Mouse (Mus musculus) limb, embryonic 14.5 days (tissue): Measurements from ENCODE around the gene Uchl1. TPM values are rescaled to one million over a fixed set of nuclear protein-coding genes. Genes with fewer than 3 reads are reported as not detected.

ENCODE experiments used
- ATAC-seq: fragments of 200-750 bp; cut with Nextera tagmentation; 2 replicates; pipeline ENCODE4 v1.8.0; 2017; ENCODE audit warnings: low read depth, moderate number of reproducible peaks, moderate TSS enrichment; ENCODE audit not compliant: low FRiP score
- DNase-seq: peaks from one replicate; pipeline ENCODE4 v3.0.0-alpha.2; 2015; ENCODE audit warnings: low spot score
- H3K27ac ChIP-seq: fragments of 300-500 bp; sonication (generic); replicated peaks from 2 replicates; pipeline ENCODE4 v1.5.1; 2014; ENCODE audit warnings: low read depth, mild to moderate bottlenecking, low read length, moderate library complexity, mixed read lengths
- H3K27me3 ChIP-seq: fragments of 300-500 bp; sonication (generic); 2 replicates; pipeline ENCODE4 v1.6.1; 2014; ENCODE audit warnings: low read length, mixed read lengths; ENCODE audit not compliant: control insufficient read depth, insufficient read depth
- H3K36me3 ChIP-seq: fragments of 300-500 bp; sonication (generic); 2 replicates; pipeline ENCODE4 v1.6.1; 2014; ENCODE audit warnings: mild to moderate bottlenecking, low read length, moderate library complexity, mixed read lengths; ENCODE audit not compliant: control insufficient read depth, insufficient read depth
- H3K4me1 ChIP-seq: fragments of 300-500 bp; sonication (generic); 2 replicates; pipeline ENCODE4 v1.6.1; 2014; ENCODE audit warnings: antibody characterized with exemption, low read length, mixed read lengths; ENCODE audit not compliant: control insufficient read depth, insufficient read depth
- H3K4me2 ChIP-seq: fragments of 300-500 bp; sonication (generic); replicated peaks from 2 replicates; pipeline ENCODE4 v1.6.1; 2014; ENCODE audit warnings: low read depth, mild to moderate bottlenecking, low read length, moderate library complexity; ENCODE audit not compliant: severe bottlenecking
- H3K4me3 ChIP-seq: fragments of 300-500 bp; sonication (generic); replicated peaks from 2 replicates; pipeline ENCODE4 v1.5.1; 2014; ENCODE audit warnings: low read length
- H3K9ac ChIP-seq: fragments of 300-500 bp; sonication (generic); 2 replicates; pipeline ENCODE4 v1.6.1; 2014; ENCODE audit warnings: mild to moderate bottlenecking, low read depth, low read length, moderate library complexity; ENCODE audit not compliant: severe bottlenecking
- H3K9me3 ChIP-seq: fragments of 300-500 bp; sonication (generic); 2 replicates; pipeline ENCODE4 v1.6.1; 2016; ENCODE audit warnings: low read length; ENCODE audit not compliant: control insufficient read depth
- POLR2A ChIP-seq: fragments of 200-500 bp; IDR thresholded peaks from 2 replicates; pipeline ENCODE4 v1.8.0; 2012; ENCODE audit warnings: inconsistent platforms, mild to moderate bottlenecking, moderate library complexity, borderline replicate concordance; ENCODE audit not compliant: insufficient read depth, insufficient read length; ENCODE audit errors: extremely low read depth
- WGBS: fragments of 180-500 bp; shearing (Covaris S2); extraction: QIAGEN DNeasy Blood & Tissue Kit; methylation state at CpG from one replicate; pipeline ENCODE4 v1.1.7; 2014; 5-methylcytosine and 5-hydroxymethylcytosine counted together
- polyA plus RNA-seq, 2 experiments: library from polyadenylated mRNA; depleted of rRNA in 1 of 2; stranded (reverse) in 1 of 2; unstranded in 1 of 2; fragments of >200 nt; fragmentation: Nextera tagmentation in 1 of 2; extraction: Ambion mirVana in 1 of 2; gene quantifications; 2 replicates each; pipeline versions ENCODE4 v1.2.1 to v1.2.3; 2012 to 2014

Gene Uchl1
- polyA plus RNA-seq, 2 experiments = 81.0 to 105 TPM

- TF ChIP-seq POLR2A = no peak
- Histone ChIP-seq H3K4me2 (no peak overlapping the region), H3K27me3 (no peaks in the 10 kb centered on the region), H3K36me3 (no peaks in the 10 kb centered on the region), H3K4me3 (no peak overlapping the region), H3K9me3 (no peaks in the 10 kb centered on the region), H3K27ac (no peak overlapping the region), H3K4me1 (0 out of 2 replicates have a peak, but pooled peaks cover 3% of the 10 kb centered on the region), H3K9ac (no peak overlapping the region)
- DNase-seq = peak; percentile 75
- WGBS = 44% methylated on average over 11 of the region's 11 CpGs
- peak; percentile 74 for ATAC-seq
Measured at GRCm38 (mm10) chr5:66730621-66731301, 54.9 kb downstream of the Uchl1 start.

DNA sequence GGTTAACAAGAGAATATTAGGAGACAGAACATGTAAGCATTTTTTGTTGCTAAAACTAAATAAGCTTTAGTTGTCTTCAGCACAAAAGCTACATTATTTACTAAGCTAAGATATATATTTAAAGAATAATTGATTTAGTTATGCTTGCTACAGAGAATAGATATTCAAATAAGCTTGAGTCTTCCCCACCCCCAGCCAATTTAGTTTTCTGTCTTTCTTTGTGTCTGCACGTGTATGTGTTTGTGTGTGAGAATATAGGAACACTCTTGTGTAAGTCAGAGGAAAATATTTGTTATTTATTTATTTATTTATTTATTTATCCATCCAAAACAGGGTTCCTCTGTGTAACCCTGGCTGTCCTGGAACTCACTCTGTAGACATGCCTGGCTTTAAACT is 55.4 kb downstream of the Uchl1 start:
- Histone ChIP-seq H3K4me3 (no peak overlapping the region), H3K4me1 (0 out of 2 replicates have a peak, but pooled peaks cover 3% of the 10 kb centered on the region), H3K27ac (no peak overlapping the region), H3K4me2 (no peak overlapping the region), H3K27me3 (no peaks in the 10 kb centered on the region), H3K9ac (no peak overlapping the region), H3K36me3 (no peaks in the 10 kb centered on the region), H3K9me3 (no peaks in the 10 kb centered on the region)
- no peak for ATAC-seq
- no peak for TF ChIP-seq POLR2A
- 80% methylated on average over 1 of the region's 1 CpGs for WGBS
- no peak for DNase-seq

- no peak for ATAC-seq
- Histone ChIP-seq H3K4me2 (no peak overlapping the region), H3K9me3 (no peaks in the 10 kb centered on the region), H3K9ac (no peak overlapping the region), H3K27me3 (no peaks in the 10 kb centered on the region), H3K4me3 (no peak overlapping the region), H3K36me3 (no peaks in the 10 kb centered on the region), H3K4me1 (0 out of 2 replicates have a peak, but pooled peaks cover 3% of the 10 kb centered on the region), H3K27ac (no peak overlapping the region)
- TF ChIP-seq POLR2A = no peak
- 94% methylated on average over 1 of the region's 1 CpGs for WGBS
- no peak for DNase-seq
Measured at GRCm38 (mm10) chr5:66733556-66733955, 57.7 kb downstream of the Uchl1 start.

Other genes starting within 250 kb of the Uchl1 start
- gene Apbb2, start 57.3 kb upstream of the Uchl1 start, polyA plus RNA-seq (2012; rRNA removed) = 15.8 and 16.9 TPM in 2 replicates
- 45.8 and 49.8 TPM in 2 replicates for gene Apbb2, start 57.3 kb upstream of the Uchl1 start, polyA plus RNA-seq (2014; fragmentation: Nextera tagmentation; extraction: Ambion mirVana)
- gene Limch1, start 69.7 kb downstream of the Uchl1 start, polyA plus RNA-seq (2012; rRNA removed) = 40.0 and 44.4 TPM in 2 replicates
- 85.3 and 98.4 TPM in 2 replicates for gene Limch1, start 69.7 kb downstream of the Uchl1 start, polyA plus RNA-seq (2014; fragmentation: Nextera tagmentation; extraction: Ambion mirVana)